Mouse (Mus musculus) right cerebral cortex, postnatal 14 days (tissue): Measurements from ENCODE around the gene St6galnac5.

Source experiments
- DNase-seq: peaks from one replicate; pipeline ENCODE4 v3.0.0; 2022

St6galnac5 gene

GRCm38 (mm10) chr3:152950299-152950698 lies 31.7 kb downstream of the St6galnac5 start:
- no peak for DNase-seq

GRCm38 (mm10) chr3:152949233-152949777 lies 32.7 kb downstream of the St6galnac5 start:
- DNase-seq, result no peak

- no peak for DNase-seq
Observed at GRCm38 (mm10) chr3:152948556-152948955, 33.5 kb downstream of the St6galnac5 start.

- no peak for DNase-seq
Observed at GRCm38 (mm10) chr3:152947031-152947640, 34.9 kb downstream of the St6galnac5 start.

- DNase-seq, result no peak
Observed at GRCm38 (mm10) chr3:152944766-152945165, 37.3 kb downstream of the St6galnac5 start.

GRCm38 (mm10) chr3:152942985-152943384 lies 39.1 kb downstream of the St6galnac5 start:
- DNase-seq, result no peak

- no peak for DNase-seq
Observed at GRCm38 (mm10) chr3:152941671-152942070, 40.4 kb downstream of the St6galnac5 start.

GRCm38 (mm10) chr3:152936313-152936712 lies 45.7 kb downstream of the St6galnac5 start:
- DNase-seq, result no peak

GRCm38 (mm10) chr3:152933737-152934136 lies 48.3 kb downstream of the St6galnac5 start:
- DNase-seq, result no peak

- no peak for DNase-seq
Observed at GRCm38 (mm10) chr3:152932544-152932943, 49.5 kb downstream of the St6galnac5 start.

- no peak for DNase-seq
Observed at GRCm38 (mm10) chr3:152932096-152932495, 50.0 kb downstream of the St6galnac5 start.

GRCm38 (mm10) chr3:152931354-152931753 lies 50.7 kb downstream of the St6galnac5 start:
- no peak for DNase-seq

- DNase-seq, result no peak
Observed at GRCm38 (mm10) chr3:152929788-152930281, 52.2 kb downstream of the St6galnac5 start.

- DNase-seq, result no peak
Observed at GRCm38 (mm10) chr3:152929256-152929787, 52.7 kb downstream of the St6galnac5 start.

GRCm38 (mm10) chr3:152928287-152928975 lies 53.6 kb downstream of the St6galnac5 start:
- no peak for DNase-seq

- DNase-seq, result no peak
Observed at GRCm38 (mm10) chr3:152926166-152926565, 55.9 kb downstream of the St6galnac5 start.

GRCm38 (mm10) chr3:152925364-152925763 lies 56.7 kb downstream of the St6galnac5 start:
- DNase-seq, result no peak

GRCm38 (mm10) chr3:152923530-152923929 lies 58.5 kb downstream of the St6galnac5 start:
- no peak for DNase-seq

GRCm38 (mm10) chr3:152920365-152920764 lies 61.7 kb downstream of the St6galnac5 start:
- DNase-seq, result no peak

- DNase-seq, result no peak
Observed at GRCm38 (mm10) chr3:152919101-152919500, 62.9 kb downstream of the St6galnac5 start.

GRCm38 (mm10) chr3:152917579-152917978 lies 64.5 kb downstream of the St6galnac5 start:
- DNase-seq, result no peak

- no peak for DNase-seq
Observed at GRCm38 (mm10) chr3:152914376-152914775, 67.7 kb downstream of the St6galnac5 start.

GRCm38 (mm10) chr3:152913625-152914024 lies 68.4 kb downstream of the St6galnac5 start:
- DNase-seq, result no peak

- DNase-seq, result no peak
Observed at GRCm38 (mm10) chr3:152913150-152913549, 68.9 kb downstream of the St6galnac5 start.
